Comparison of ENCODE assay signal across 8 mouse cellular contexts in genomic region chr17:63011893-63012570, GRCm38 (mm10).
A peak's percentile ranks its signal among the peaks of the same experiment; 100 is the strongest.
DNase-seq lines count a peak whose midpoint lies in the region; ATAC-seq and TF ChIP-seq lines count a peak whose summit lies in the region.

No protein-coding gene starts in this region.

- H3K9me3 ChIP-seq in heart, embryonic 16.5 days (replicated peaks; ENCODE audit: control insufficient read depth, low read length) = no peaks in the 10 kb centered on the region
- no peaks in the 10 kb centered on the region for H3K9me3 ChIP-seq in stomach, postnatal 0 days (ENCODE audit: control insufficient read depth, low read length)

- WGBS in heart, embryonic 16.5 days = 47% methylated on average over 13 of the region's 13 CpGs
- WGBS in stomach, postnatal 0 days = 53% methylated on average over 13 of the region's 13 CpGs

- TF ChIP-seq CTCF in cortical plate, adult 2 months (IDR thresholded peaks at IDR 0.05; ENCODE audit: extremely low read depth, insufficient read depth, low read length) = no peak
- TF ChIP-seq CTCF in stomach, postnatal 0 days (IDR thresholded peaks at IDR 0.05; ENCODE audit: low read depth) = no peak

- peaks cover 2% of the 10 kb centered on the region for H3K4me1 ChIP-seq in cortical plate, adult 2 months (ENCODE audit: control insufficient read depth, insufficient read depth, low read length)
- peaks cover 3% of the 10 kb centered on the region; the same call in 1 of the 2 replicates for H3K4me1 ChIP-seq in heart, embryonic 16.5 days (ENCODE audit: control insufficient read depth, insufficient read depth, low read length)
- no peaks in the 10 kb centered on the region for H3K4me1 ChIP-seq in stomach, postnatal 0 days (replicated peaks; ENCODE audit: control insufficient read depth, insufficient read depth)

- TF ChIP-seq POLR2A in cortical plate, adult 2 months (IDR thresholded peaks at IDR 0.05; ENCODE audit: extremely low read depth, insufficient read depth, low read length) = no peak

- peak; percentile 96 for ATAC-seq in heart, embryonic 16.5 days (replicated peaks; ENCODE audit: extremely low read depth, insufficient read depth, low FRiP score)
- ATAC-seq in stomach, postnatal 0 days (ENCODE audit: low FRiP score, low TSS enrichment) = peak; percentile 66; the same call in 1 of the 2 replicates

- H3K27me3 ChIP-seq in heart, embryonic 16.5 days (ENCODE audit: control insufficient read depth, insufficient read depth, low read length) = no peaks in the 10 kb centered on the region
- no peaks in the 10 kb centered on the region for H3K27me3 ChIP-seq in stomach, postnatal 0 days (ENCODE audit: control insufficient read depth, insufficient read depth, low read length)

- peak overlapping the region; percentile 50; the same call in 1 of the 2 replicates for H3K27ac ChIP-seq in cortical plate, adult 2 months (ENCODE audit: insufficient read depth, low read length)
- peak overlapping the region; percentile 54 for H3K27ac ChIP-seq in heart, embryonic 16.5 days (ENCODE audit: low read length)
- no peak overlapping the region for H3K27ac ChIP-seq in stomach, postnatal 0 days (replicated peaks)

- no peak for TF ChIP-seq EP300 in stomach, postnatal 0 days (optimal IDR thresholded peaks at IDR 0.05)

- no peak overlapping the region; the same call in 1 of the 2 replicates for H3K4me2 ChIP-seq in heart, embryonic 16.5 days (ENCODE audit: low read depth, low read length)
- no peak overlapping the region for H3K4me2 ChIP-seq in stomach, postnatal 0 days (replicated peaks; ENCODE audit: low read depth)

- no peak overlapping the region for H3K9ac ChIP-seq in heart, embryonic 16.5 days (ENCODE audit: low read length)
- H3K9ac ChIP-seq in stomach, postnatal 0 days (ENCODE audit: low read length) = no peak overlapping the region

- H3K4me3 ChIP-seq in cortical plate, adult 2 months (ENCODE audit: insufficient read depth, low read length) = no peak overlapping the region
- no peak overlapping the region for H3K4me3 ChIP-seq in heart, embryonic 16.5 days (ENCODE audit: low read length)
- no peak overlapping the region for H3K4me3 ChIP-seq in stomach, postnatal 0 days (ENCODE audit: low read depth, low read length)

- no peaks in the 10 kb centered on the region for H3K36me3 ChIP-seq in heart, embryonic 16.5 days (ENCODE audit: control insufficient read depth, insufficient read depth)
- H3K36me3 ChIP-seq in stomach, postnatal 0 days (ENCODE audit: control insufficient read depth, insufficient read depth, low read length) = no peaks in the 10 kb centered on the region

- DNase-seq in cerebellum, postnatal 10 days = peak; percentile 51 to 55
- DNase-seq in cerebellum, adult 11 months = no peak
- DNase-seq in layer of hippocampus, adult 18-20 months (ENCODE audit: low spot score in 2 of 2) = peak; percentile 49 to 77
- DNase-seq in lung, postnatal 14 days = peak; percentile 37
- peak; percentile 23 for DNase-seq in stomach, postnatal 0 days (ENCODE audit: low spot score)
- no peak for DNase-seq in adrenal gland, adult (ENCODE audit: inconsistent age in 2 of 2, low spot score in 1 of 2)

Comparison
In these comparisons a context has a peak if more than half of its experiments do, and no peak if none do; other contexts are left out.
1. DNase-seq: peak in cerebellum, postnatal 10 days (2 of 2), layer of hippocampus, adult 18-20 months (2 of 2), lung, postnatal 14 days (single experiment) and stomach, postnatal 0 days (single experiment); none in cerebellum, adult 11 months (single experiment) and adrenal gland, adult (0 of 2).